Mouse (Mus musculus) thymus, adult 2 months (tissue): ENCODE data around the gene Map2k1.

Experiments
- CTCF ChIP-seq: fragments of 200-500 bp; IDR thresholded peaks from 2 replicates; pipeline ENCODE4 v1.5.1; 2012; ENCODE audit warnings: mild to moderate bottlenecking, control low read depth, low read length, moderate library complexity, borderline replicate concordance; ENCODE audit not compliant: control insufficient read depth, poor library complexity, insufficient read depth; ENCODE audit errors: extremely low read depth
- POLR2A ChIP-seq: fragments of 200-500 bp; IDR thresholded peaks from 2 replicates; pipeline ENCODE4 v1.6.1; 2012; ENCODE audit warnings: mild to moderate bottlenecking, low read length, control low read depth, moderate library complexity; ENCODE audit not compliant: control insufficient read depth, poor library complexity, insufficient read depth; ENCODE audit errors: extremely low read depth

DNA sequence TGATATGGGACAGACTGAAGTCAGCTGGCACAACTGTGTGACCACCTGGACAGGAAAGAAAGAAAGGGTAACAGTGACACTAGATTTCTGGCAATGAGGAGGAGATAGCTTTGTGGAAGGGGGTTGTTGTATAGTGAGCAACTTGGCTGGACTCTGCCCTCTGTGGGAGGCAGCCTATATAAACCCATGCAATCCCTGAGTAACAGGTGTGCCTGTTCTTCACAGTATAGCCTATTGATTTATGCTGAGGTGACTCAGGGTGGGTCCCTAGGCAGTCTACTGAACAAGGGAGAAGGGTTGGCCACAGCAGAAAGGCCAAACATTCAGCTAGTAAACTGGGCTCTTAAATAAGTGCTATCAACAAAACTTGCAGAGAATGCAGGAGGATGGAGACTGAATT, 27.6 kb downstream of the Map2k1 start:
- TF ChIP-seq CTCF (no peak), POLR2A (no peak)
